Mouse (Mus musculus) adrenal gland, postnatal 0 days (tissue): Measurements from ENCODE around the gene Atp6v0c. TPM values are rescaled to one million over a fixed set of nuclear protein-coding genes. Genes with fewer than 3 reads are reported as not detected.

ENCODE experiments used
- polyA plus RNA-seq: library from polyadenylated mRNA; unstranded; fragments of >200 nt; fragmentation: Nextera tagmentation; extraction: Ambion mirVana; gene quantifications from 2 replicates; pipeline ENCODE4 v1.2.1, GENCODE M21; 2015

Gene Atp6v0c
- 589 and 650 TPM in 2 replicates for polyA plus RNA-seq

GRCm38 (mm10) chr17:24169317-24170065 is at the start of gene Atp6v0c:
Atp6v0c (minus strand) TSS chr17:24169702.

GRCm38 (mm10) chr17:24209043-24209915 is 39.8 kb upstream of the Atp6v0c start, which contains the start of gene Ntn3:
Ntn3 (minus strand) TSS chr17:24209531.

GRCm38 (mm10) chr17:24205284-24205888 is 35.9 kb upstream of the Atp6v0c start, which contains the start of gene Tbc1d24:
Tbc1d24 (minus strand) TSS chr17:24205562.

GRCm38 (mm10) chr17:24163176-24163962 is 6.1 kb downstream of the Atp6v0c start, which contains the start of gene Amdhd2:
Amdhd2 (minus strand) TSS chr17:24163766.

GRCm38 (mm10) chr17:24150824-24151223 is 18.7 kb downstream of the Atp6v0c start, which contains the start of gene Pdpk1:
Pdpk1 (minus strand) TSS chr17:24150924.

Other genes with a start within 250 kb of the Atp6v0c start
- not detected in 2 replicates for gene Sbp, start 228.0 kb downstream of the Atp6v0c start, polyA plus RNA-seq
- gene Sbpl, start 214.4 kb downstream of the Atp6v0c start, polyA plus RNA-seq, result not detected in 2 replicates
- 0.14 TPM in 1 of 2 replicates, not detected in the other for gene Prss30, start 189.1 kb downstream of the Atp6v0c start, polyA plus RNA-seq
- gene Prss22, start 171.6 kb downstream of the Atp6v0c start, polyA plus RNA-seq, result not detected in 2 replicates
- gene Prss27, start 131.6 kb downstream of the Atp6v0c start, polyA plus RNA-seq, result 0.18 and 0.22 TPM in 2 replicates
- 32.3 and 32.9 TPM in 2 replicates for gene Kctd5, start 96.2 kb downstream of the Atp6v0c start, polyA plus RNA-seq
- gene Pdpk1, start 18.8 kb downstream of the Atp6v0c start, polyA plus RNA-seq, result 23.3 and 31.5 TPM in 2 replicates
- gene Amdhd2, start 5.9 kb downstream of the Atp6v0c start, polyA plus RNA-seq, result 35.0 and 47.9 TPM in 2 replicates
- gene Tbc1d24, start 35.9 kb upstream of the Atp6v0c start, polyA plus RNA-seq, result 2.0 and 2.5 TPM in 2 replicates
- 3.9 and 5.7 TPM in 2 replicates for gene Ntn3, start 39.8 kb upstream of the Atp6v0c start, polyA plus RNA-seq
- 5.3 and 8.3 TPM in 2 replicates for gene Tedc2, start 51.1 kb upstream of the Atp6v0c start, polyA plus RNA-seq
- gene Ccnf, start 81.8 kb upstream of the Atp6v0c start, polyA plus RNA-seq, result 8.1 and 10.8 TPM in 2 replicates
- gene Abca17, start 181.4 kb upstream of the Atp6v0c start, polyA plus RNA-seq, result not detected in 2 replicates
- 8.5 and 9.1 TPM in 2 replicates for gene Abca3, start 182.2 kb upstream of the Atp6v0c start, polyA plus RNA-seq
- 110 and 123 TPM in 2 replicates for gene Rnps1, start 244.9 kb upstream of the Atp6v0c start, polyA plus RNA-seq